Mouse (Mus musculus) small intestine, adult 2 months (tissue): ENCODE measurements at regions not wholly inside any gene's neighbourhood (a gene's known extent, or its start where the extent isn't known, plus 50 kb on each side); places are given as distances from the start of the nearest gene placed in this dataset.

Experiments
- CTCF ChIP-seq: fragments of 200-500 bp; IDR thresholded peaks from 2 replicates; pipeline ENCODE4 v1.5.1; 2012; ENCODE audit warnings: low read depth, mild to moderate bottlenecking, control low read depth, inconsistent platforms, low read length, moderate library complexity, mixed read lengths; ENCODE audit not compliant: insufficient replicate concordance, insufficient read length; ENCODE audit errors: extremely low read depth
- POLR2A ChIP-seq: fragments of 200-500 bp; IDR thresholded peaks from 2 replicates; pipeline ENCODE4 v1.6.1; 2012; ENCODE audit warnings: low read depth, mild to moderate bottlenecking, control low read depth, inconsistent platforms, low read length, moderate library complexity

DNA sequence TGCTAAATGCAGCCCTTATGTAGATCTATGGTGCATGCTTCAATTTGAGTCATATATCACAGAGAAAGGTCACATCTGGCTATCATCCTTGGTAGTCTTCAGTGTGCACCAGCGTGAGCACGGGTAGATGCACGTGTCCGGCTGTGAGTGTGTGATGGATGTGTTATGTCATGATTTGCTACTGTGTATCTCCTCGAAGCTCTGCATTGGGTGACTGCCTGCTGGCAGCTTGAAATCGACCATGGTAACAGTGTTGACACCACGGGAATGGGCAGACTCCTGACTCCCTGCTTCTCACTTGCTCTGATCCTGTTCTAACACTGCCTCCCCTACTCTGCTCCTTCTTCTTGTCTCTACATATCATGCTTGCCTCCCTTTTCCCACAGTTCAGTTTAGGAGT, 204.9 kb upstream of the Mocs1 start:
- TF ChIP-seq CTCF (no peak), POLR2A (no peak)
